Mouse (Mus musculus) liver, postnatal 0 days (tissue): ENCODE measurements around the gene Tmem221.

Experiments
- CTCF ChIP-seq: sonication (generic); IDR thresholded peaks from 2 replicates; pipeline ENCODE4 v1.5.1; 2016; ENCODE audit warnings: antibody characterized with exemption, low read depth
- EP300 ChIP-seq: IDR thresholded peaks from 2 replicates; pipeline ENCODE4 v1.6.1; 2016; ENCODE audit warnings: antibody characterized with exemption, low read depth, mild to moderate bottlenecking

GRCm38 (mm10) chr8:71574426-71574825 lies 15.8 kb upstream of the Tmem221 start:
- TF ChIP-seq CTCF: no peak
- no peak for TF ChIP-seq EP300
